Mouse (Mus musculus): ENCODE results near the gene Vps45. TPM values are rescaled to one million over a fixed set of nuclear protein-coding genes. Genes with fewer than 3 reads are reported as not detected.

The Vps45 gene
- total RNA-seq, 2 experiments from 2014 or later, result 41.9 to 42.2 TPM

- DNase-seq (ENCODE audit: low spot score in 2 of 2), result no peak
Observed at GRCm38 (mm10) chr3:96039857-96040662, 18.2 kb downstream of the Vps45 start.

GRCm38 (mm10) chr3:96038851-96039250, 19.4 kb downstream of the Vps45 start:
- DNase-seq (ENCODE audit: low spot score in 2 of 2), result no peak

GRCm38 (mm10) chr3:96038156-96038555, 20.1 kb downstream of the Vps45 start:
- no peak for DNase-seq (ENCODE audit: low spot score in 2 of 2)

DNA sequence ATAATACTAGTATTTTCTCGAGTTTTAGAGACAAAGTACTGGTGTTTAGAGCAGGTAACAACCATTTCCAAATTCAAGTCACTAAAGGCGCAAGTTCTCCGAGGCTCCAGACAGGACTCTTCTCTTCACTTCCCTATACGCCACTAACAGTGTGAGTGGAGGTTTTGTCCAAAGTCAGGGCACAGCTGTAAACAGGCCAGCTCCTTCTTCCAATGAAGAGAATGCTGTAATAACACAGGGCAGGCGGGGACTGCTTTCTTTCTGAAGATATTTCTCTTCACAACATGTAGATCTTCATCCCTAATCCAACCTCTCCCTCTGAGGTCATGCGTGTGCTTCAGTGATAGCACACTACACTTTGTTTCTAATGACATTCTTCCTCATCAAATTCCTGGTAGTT, 21.5 kb downstream of the Vps45 start:
- DNase-seq (ENCODE audit: low spot score in 2 of 2), result no peak

DNA sequence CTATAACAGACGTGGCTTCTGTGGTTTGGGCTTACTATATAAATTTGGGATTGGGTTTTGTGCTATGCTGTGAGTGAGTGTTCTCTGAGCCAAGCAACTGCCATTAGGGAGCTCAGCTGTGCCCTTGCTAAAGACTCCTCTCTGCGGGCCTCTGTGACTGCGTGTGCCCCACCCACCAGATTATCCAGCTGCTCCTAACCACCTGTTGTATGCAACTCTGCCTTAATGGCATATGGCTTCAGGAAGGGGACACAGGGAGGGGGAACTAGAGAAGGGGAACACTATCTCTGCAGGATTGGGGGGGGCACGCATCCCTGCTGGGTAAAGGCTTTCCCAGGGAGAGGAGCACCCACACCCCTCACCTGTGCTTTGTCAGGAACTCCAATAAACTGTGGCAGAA, 25.2 kb downstream of the Vps45 start:
- DNase-seq (ENCODE audit: low spot score in 2 of 2), result no peak

- no peak for DNase-seq (ENCODE audit: low spot score in 2 of 2)
Observed at GRCm38 (mm10) chr3:96032652-96033017, 25.6 kb downstream of the Vps45 start.

DNA sequence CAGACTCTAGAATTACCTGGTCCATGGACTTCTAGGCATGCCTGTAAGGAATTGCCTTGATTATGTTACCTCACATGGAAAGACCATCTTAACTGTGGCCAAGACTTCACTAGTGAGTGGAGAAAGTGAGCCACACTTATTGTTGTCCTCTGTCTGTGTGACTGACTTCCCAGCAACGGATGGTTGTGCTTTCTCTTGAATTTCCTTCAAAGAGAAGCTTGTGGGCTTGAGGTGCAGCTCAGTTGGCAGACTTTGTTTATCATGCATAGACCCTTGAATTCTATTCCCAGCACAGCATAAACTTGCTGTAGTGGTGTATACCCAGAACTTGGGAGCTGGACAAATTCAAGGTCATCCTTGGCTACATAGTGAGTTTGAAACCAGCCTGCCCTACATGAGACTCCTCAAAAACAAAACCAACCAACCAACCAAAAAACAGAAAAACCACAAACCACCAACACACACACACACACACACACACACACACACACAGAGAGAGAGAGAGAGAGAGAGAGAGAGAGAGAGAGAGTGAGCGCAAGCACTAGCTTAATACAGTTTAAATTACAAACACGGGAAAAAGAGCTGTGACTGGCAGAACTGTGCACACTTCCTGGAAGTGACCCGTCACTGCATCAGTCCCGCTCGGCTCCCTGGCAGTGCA, 26.1 kb downstream of the Vps45 start:
- no peak for DNase-seq (ENCODE audit: low spot score in 2 of 2)

GRCm38 (mm10) chr3:96029766-96030165, 28.5 kb downstream of the Vps45 start:
- no peak for DNase-seq (ENCODE audit: low spot score in 2 of 2)

- DNase-seq (ENCODE audit: low spot score in 2 of 2), result no peak
Observed at GRCm38 (mm10) chr3:96029336-96029735, 28.9 kb downstream of the Vps45 start.

DNA sequence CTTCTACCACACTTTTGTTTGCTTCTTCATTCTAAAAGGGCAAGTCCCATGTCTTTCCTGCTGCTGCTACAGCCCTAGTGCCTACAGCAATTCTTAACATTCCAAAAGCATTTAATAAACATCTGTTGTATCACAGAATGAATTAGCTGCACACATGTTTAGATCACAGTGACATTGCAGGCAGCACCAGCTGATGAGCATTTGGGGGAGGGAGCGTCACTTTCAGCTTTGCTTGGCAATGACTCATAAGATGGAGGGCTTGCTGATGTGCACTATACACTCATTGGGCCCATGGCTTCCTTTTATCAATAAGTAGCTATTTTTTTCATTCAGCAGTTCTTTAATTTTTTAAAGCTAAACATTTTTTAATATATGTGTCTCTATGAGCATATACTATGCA, 30.4 kb downstream of the Vps45 start:
- no peak for DNase-seq (ENCODE audit: low spot score in 2 of 2)

- no peak for DNase-seq (ENCODE audit: low spot score in 2 of 2)
Observed at GRCm38 (mm10) chr3:96027145-96027544, 31.1 kb downstream of the Vps45 start.

- DNase-seq (ENCODE audit: low spot score in 2 of 2), result no peak
Observed at GRCm38 (mm10) chr3:96021421-96022128, 36.7 kb downstream of the Vps45 start.

- no peak for DNase-seq (ENCODE audit: low spot score in 2 of 2)
Observed at GRCm38 (mm10) chr3:96020735-96021134, 37.5 kb downstream of the Vps45 start.

DNA sequence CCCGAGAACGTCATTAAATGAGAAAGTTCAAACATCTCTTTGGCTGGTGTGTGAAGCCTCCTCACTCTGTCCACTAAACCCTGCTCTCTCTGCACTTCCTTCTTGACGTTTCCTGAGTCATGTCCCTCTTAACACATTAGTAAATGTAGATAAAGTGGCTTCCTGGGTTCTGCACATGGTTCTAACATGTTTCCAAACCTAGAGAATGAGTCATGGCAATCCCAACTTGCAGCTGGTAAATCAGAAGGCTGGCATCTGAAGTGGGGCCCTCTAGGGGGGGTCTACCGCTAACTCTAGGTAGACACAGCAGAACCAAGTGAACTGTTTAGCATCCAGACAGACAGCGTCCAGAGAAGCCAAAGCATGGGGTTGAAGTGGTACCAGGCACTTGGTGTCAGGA, 40.8 kb downstream of the Vps45 start:
- no peak for DNase-seq (ENCODE audit: low spot score in 2 of 2)

GRCm38 (mm10) chr3:96016257-96016889, 41.9 kb downstream of the Vps45 start:
- no peak for DNase-seq (ENCODE audit: low spot score in 2 of 2)

- DNase-seq (ENCODE audit: low spot score in 2 of 2), result no peak
Observed at GRCm38 (mm10) chr3:96015681-96016080, 42.6 kb downstream of the Vps45 start.

- DNase-seq (ENCODE audit: low spot score in 2 of 2), result no peak
Observed at GRCm38 (mm10) chr3:96012805-96013204, 45.5 kb downstream of the Vps45 start.

- no peak for DNase-seq (ENCODE audit: low spot score in 2 of 2)
Observed at GRCm38 (mm10) chr3:96008463-96008862, 49.8 kb downstream of the Vps45 start.

DNA sequence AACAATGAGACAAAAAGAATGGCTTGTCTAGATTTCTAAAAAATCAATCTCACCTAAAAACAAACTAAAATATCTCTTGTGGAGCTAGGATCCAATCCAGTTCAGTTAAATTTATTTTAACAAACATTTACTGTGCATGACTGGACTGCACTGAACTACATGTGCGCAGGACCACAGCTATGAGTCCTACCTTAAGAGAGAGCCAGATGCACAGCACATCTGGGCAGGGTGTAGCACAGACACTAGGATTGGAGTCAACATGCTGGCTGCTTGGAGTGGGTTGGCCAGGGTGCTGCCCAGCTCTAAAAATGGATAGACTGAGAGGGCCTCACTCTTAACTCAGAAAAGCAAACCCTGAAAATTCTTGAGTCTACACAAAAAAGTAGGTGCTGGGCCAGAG, 56.7 kb downstream of the Vps45 start:
- no peak for DNase-seq (ENCODE audit: low spot score in 2 of 2)

- no peak for DNase-seq (ENCODE audit: low spot score in 2 of 2)
Observed at GRCm38 (mm10) chr3:96000921-96001501, 57.3 kb downstream of the Vps45 start.

- no peak for DNase-seq (ENCODE audit: low spot score in 2 of 2)
Observed at GRCm38 (mm10) chr3:96000080-96000632, 58.1 kb downstream of the Vps45 start.
